Mouse (Mus musculus): ENCODE data around the gene Capza2. TPM values are rescaled to one million over a fixed set of nuclear protein-coding genes. Genes with fewer than 3 reads are reported as not detected.

The Capza2 gene
- polyA plus RNA-seq, 1 experiment from 2014 or later, result 97.5 TPM

DNA sequence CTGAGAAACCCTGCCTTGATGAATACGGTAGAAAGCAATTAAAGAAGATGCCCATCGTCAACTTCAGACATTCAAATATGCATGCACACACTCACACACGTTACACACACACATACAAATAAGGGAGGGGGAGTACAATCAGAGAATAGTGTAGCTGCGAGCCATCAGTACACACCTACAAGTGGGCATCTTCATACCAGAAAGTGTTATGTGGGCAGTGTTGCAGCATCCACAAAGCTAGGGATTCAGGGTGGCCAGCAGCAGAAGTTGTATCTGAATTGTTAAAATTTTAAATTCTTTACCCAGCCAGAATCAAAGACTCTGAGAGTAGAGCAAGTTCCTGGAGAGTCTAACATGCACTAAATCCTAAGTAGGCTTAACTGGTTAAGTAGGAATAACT is 15.2 kb upstream of the Capza2 start:
- DNase-seq (no peak), ATAC-seq (ENCODE audit: low read depth) (no peak)
- no peak overlapping the region for H3K4me3 ChIP-seq (replicated peaks)
- H3K4me1 ChIP-seq (replicated peaks), result no peaks in the 10 kb centered on the region
- H3K4me2 ChIP-seq, result no peak overlapping the region
- no peak overlapping the region for H3K9ac ChIP-seq
- no peaks in the 10 kb centered on the region for H3K36me3 ChIP-seq
- no peaks in the 10 kb centered on the region for H3K27me3 ChIP-seq
- WGBS (ENCODE audit: insufficient replicate concordance), result 59% methylated on average over 4 of the region's 4 CpGs
- no peaks in the 10 kb centered on the region for H3K9me3 ChIP-seq (replicated peaks)
- H3K27ac ChIP-seq, result no peak overlapping the region

DNA sequence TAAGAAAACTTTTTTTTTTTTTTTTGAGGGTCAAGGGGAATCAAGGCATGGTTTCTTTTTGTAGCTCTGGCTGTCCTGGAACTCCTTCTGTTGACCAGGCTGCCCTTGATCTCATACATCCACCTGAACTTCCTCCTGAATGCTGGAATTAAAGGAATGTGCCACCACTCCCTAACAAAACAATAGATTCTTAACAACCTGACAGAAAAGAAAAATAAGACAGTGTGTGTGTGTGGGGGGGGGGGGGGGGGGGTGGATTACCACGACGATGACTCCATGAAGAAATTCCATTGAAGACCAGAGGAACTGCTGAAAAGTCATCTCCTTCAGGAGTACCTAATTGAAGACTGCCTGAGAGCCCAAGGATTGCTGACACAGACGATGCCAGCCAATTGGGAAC is 14.6 kb upstream of the Capza2 start:
- Histone ChIP-seq H3K27ac (no peak overlapping the region), H3K4me2 (no peak overlapping the region), H3K9me3 (replicated peaks) (no peaks in the 10 kb centered on the region), H3K36me3 (no peaks in the 10 kb centered on the region), H3K4me3 (replicated peaks) (no peak overlapping the region), H3K9ac (no peak overlapping the region), H3K27me3 (no peaks in the 10 kb centered on the region), H3K4me1 (replicated peaks) (no peaks in the 10 kb centered on the region)
- DNase-seq (no peak), ATAC-seq (ENCODE audit: low read depth) (no peak)
- WGBS (ENCODE audit: insufficient replicate concordance), result 59% methylated on average over 1 of the region's 3 CpGs

DNA sequence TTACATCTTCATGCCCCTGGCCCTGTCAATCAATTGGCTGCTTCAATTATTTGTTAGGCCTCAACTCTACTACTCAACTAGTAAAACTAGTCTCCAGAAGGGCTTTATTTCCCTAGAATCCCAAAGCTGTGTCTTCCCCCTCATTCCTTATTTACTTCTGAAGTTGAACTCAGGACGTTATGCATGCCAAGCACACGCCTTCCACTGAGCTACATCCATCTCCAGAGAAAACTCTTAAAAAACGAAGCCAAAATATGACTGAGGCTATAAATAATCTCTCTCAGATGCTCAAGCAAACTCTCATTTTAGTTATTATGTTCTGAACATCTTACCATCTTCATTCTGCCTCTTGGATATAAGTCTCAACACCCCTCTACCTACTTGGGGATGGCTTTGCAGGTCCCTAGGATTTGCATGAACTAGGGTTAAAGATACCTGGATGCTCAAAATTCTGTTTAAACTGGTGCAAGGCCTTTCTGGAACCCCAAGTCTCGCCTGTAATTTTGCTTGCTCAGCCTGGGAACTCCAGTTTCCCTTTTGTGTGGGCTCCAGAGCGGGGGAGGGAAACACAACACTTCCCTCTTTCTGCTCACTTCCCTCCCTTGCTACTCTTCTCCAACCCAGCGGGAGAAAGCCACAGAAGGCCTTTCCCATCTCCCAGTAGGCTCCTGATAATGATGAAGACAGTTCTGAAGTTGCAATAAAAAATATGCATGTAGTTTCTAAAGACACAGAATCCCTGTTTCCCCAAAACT is 7.2 kb upstream of the Capza2 start:
- H3K27ac ChIP-seq, result 0 out of 2 replicates have a peak overlapping the region, but pooled peaks have one; percentile 2
- H3K9ac ChIP-seq, result no peak overlapping the region
- WGBS (ENCODE audit: insufficient replicate concordance), result 43% methylated on average over 6 of the region's 6 CpGs
- ATAC-seq (ENCODE audit: low read depth), result no peak
- no peak for DNase-seq
- no peaks in the 10 kb centered on the region for H3K9me3 ChIP-seq (replicated peaks)
- H3K27me3 ChIP-seq, result no peaks in the 10 kb centered on the region
- no peak overlapping the region for H3K4me2 ChIP-seq
- H3K4me1 ChIP-seq (replicated peaks), result peaks cover 7% of the 10 kb centered on the region; the same call in 1 of the 2 replicates
- no peaks in the 10 kb centered on the region for H3K36me3 ChIP-seq
- H3K4me3 ChIP-seq (replicated peaks), result no peak overlapping the region

DNA sequence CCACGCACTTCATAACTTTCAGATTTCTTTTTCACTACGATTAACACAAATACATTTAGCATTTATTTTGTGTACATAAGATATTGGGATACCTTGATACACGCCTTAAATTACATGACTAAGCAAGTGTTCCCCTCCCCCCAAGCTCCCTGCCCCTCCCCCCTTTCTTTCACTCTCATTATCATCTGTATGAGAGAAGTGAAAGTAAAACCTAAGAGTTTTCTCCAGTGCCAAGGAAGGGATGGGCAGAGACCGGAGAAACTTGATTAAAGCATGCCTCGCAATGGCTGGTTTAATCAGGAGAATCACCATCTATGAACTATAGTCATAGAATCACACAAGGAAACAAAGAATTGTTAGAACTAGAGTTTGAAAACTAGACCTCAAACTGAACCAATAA is 6.3 kb upstream of the Capza2 start:
- Histone ChIP-seq H3K27ac (no peak overlapping the region), H3K36me3 (no peaks in the 10 kb centered on the region)

DNA sequence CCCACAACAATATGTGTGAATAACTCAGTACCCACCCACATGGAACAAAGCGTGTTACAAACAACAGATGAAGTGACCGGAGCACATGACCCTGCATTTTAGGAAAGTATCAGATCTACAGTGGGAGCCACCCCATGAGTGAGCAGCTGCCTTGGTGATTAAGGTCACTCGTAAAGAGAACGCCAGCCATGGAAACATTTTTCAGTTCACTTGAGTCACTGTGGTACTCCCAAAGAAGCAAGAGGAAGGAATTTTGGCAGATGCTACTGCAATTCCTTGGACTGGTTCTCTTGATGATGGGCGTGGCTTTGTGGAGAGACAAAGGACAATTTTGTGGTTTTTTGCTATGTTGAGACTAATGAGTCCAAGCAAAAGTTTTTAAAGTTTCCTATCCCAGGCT is 4.4 kb upstream of the Capza2 start:
- WGBS (ENCODE audit: insufficient replicate concordance), result 64% methylated on average over 5 of the region's 5 CpGs
- Histone ChIP-seq H3K27ac (no peak overlapping the region), H3K27me3 (no peaks in the 10 kb centered on the region), H3K36me3 (no peaks in the 10 kb centered on the region), H3K4me2 (no peak overlapping the region), H3K9ac (no peak overlapping the region), H3K4me3 (replicated peaks) (no peak overlapping the region), H3K4me1 (replicated peaks) (peaks cover 23% of the 10 kb centered on the region), H3K9me3 (replicated peaks) (no peaks in the 10 kb centered on the region)
- DNase-seq (no peak), ATAC-seq (ENCODE audit: low read depth) (no peak)

More for the DNA sequence above, 6.3 kb upstream of the Capza2 start:
- no peak for ATAC-seq (ENCODE audit: low read depth)
- no peak overlapping the region for H3K9ac ChIP-seq
- H3K9me3 ChIP-seq (replicated peaks), result no peaks in the 10 kb centered on the region
- H3K4me2 ChIP-seq, result 0 out of 2 replicates have a peak overlapping the region, but pooled peaks have one; percentile 2
- peaks cover 10% of the 10 kb centered on the region; the same call in 1 of the 2 replicates for H3K4me1 ChIP-seq (replicated peaks)
- DNase-seq, result no peak
- WGBS (ENCODE audit: insufficient replicate concordance), result 56% methylated on average over 5 of the region's 5 CpGs
- no peaks in the 10 kb centered on the region for H3K27me3 ChIP-seq
- no peak overlapping the region for H3K4me3 ChIP-seq (replicated peaks)

DNA sequence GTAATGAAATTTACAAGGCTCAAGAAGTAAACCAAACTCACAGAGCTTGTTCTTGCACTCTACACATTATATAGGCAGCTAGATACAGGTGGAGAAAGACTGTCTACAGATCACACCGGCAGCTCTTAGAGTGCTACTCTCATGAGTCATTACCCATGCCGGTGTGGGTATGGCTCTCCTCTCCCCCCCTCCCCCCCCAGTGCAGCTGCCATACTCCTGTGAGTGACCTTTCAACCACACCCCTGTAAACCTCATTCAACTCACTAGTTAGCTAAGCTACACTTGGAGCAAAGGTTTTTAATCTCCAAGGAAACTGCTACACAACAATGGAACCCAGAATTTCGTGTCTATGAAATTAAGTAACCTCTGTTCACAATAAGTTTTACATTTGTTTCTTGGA is 2.2 kb upstream of the Capza2 start:
- no peak for DNase-seq
- no peak for ATAC-seq (ENCODE audit: low read depth)
- H3K36me3 ChIP-seq, result no peaks in the 10 kb centered on the region
- H3K27ac ChIP-seq, result no peak overlapping the region
- H3K27me3 ChIP-seq, result no peaks in the 10 kb centered on the region
- H3K9me3 ChIP-seq (replicated peaks), result no peaks in the 10 kb centered on the region
- WGBS (ENCODE audit: insufficient replicate concordance), result 28% methylated on average over 3 of the region's 3 CpGs
- no peak overlapping the region for H3K9ac ChIP-seq
- H3K4me2 ChIP-seq, result no peak overlapping the region
- H3K4me3 ChIP-seq (replicated peaks), result no peak overlapping the region
- peaks cover 31% of the 10 kb centered on the region for H3K4me1 ChIP-seq (replicated peaks)

DNA sequence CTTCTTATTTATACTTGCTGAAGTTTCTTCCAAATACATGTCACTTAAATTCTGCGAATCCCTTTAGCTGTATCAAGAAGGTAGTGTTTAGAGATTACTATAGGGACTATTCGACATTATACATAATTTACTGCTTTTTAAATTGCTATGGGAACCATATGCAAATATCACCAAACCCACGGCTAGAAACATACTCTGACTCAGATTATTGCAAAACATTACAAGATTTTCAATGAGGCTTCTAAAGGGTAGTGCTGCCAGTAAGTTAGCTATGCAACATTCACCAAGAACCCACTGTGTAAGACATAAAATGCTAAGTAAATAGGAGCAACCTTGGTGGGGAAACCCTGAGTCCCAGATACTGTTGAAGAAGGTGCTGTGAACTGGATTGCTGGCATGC is 1.0 kb upstream of the Capza2 start:
- Histone ChIP-seq H3K27me3 (no peaks in the 10 kb centered on the region), H3K27ac (peak overlapping the region; percentile 47; the same call in 1 of the 2 replicates)
- ATAC-seq (ENCODE audit: low read depth), result no peak

DNA sequence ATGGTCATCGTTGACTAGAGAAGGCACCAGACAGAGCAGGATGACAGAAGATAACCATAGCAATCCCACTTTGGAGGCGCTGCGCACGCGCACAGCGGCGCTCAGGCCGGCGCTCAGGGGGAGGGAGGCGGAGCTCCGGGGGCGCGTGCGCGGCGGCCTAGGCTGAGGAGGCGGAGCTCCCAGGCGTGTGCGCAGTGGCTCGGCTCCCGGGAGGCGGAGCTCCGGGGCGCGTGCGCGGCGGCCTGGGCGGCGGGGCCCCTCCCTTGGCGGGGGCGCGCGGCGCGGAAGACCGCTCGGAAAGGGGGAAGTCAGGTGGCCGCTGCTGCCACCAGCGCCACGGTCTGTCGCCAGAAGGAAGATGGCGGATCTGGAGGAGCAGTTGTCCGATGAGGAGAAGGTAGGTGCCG is 733 bp downstream of the Capza2 start:
- under 1% methylated on average over 38 of the region's 45 CpGs for WGBS (ENCODE audit: insufficient replicate concordance)
- ATAC-seq (ENCODE audit: low read depth), result peak; percentile 94

More for the DNA sequence above, 1.0 kb upstream of the Capza2 start:
- no peak for DNase-seq
- Histone ChIP-seq H3K4me2 (peak overlapping the region; percentile 13), H3K36me3 (0 out of 2 replicates have a peak, but pooled peaks cover under 1% of the 10 kb centered on the region), H3K4me3 (replicated peaks) (no peak overlapping the region), H3K9me3 (replicated peaks) (no peaks in the 10 kb centered on the region), H3K4me1 (replicated peaks) (peaks cover 34% of the 10 kb centered on the region), H3K9ac (no peak overlapping the region)
- 61% methylated on average over 3 of the region's 3 CpGs for WGBS (ENCODE audit: insufficient replicate concordance)

DNA sequence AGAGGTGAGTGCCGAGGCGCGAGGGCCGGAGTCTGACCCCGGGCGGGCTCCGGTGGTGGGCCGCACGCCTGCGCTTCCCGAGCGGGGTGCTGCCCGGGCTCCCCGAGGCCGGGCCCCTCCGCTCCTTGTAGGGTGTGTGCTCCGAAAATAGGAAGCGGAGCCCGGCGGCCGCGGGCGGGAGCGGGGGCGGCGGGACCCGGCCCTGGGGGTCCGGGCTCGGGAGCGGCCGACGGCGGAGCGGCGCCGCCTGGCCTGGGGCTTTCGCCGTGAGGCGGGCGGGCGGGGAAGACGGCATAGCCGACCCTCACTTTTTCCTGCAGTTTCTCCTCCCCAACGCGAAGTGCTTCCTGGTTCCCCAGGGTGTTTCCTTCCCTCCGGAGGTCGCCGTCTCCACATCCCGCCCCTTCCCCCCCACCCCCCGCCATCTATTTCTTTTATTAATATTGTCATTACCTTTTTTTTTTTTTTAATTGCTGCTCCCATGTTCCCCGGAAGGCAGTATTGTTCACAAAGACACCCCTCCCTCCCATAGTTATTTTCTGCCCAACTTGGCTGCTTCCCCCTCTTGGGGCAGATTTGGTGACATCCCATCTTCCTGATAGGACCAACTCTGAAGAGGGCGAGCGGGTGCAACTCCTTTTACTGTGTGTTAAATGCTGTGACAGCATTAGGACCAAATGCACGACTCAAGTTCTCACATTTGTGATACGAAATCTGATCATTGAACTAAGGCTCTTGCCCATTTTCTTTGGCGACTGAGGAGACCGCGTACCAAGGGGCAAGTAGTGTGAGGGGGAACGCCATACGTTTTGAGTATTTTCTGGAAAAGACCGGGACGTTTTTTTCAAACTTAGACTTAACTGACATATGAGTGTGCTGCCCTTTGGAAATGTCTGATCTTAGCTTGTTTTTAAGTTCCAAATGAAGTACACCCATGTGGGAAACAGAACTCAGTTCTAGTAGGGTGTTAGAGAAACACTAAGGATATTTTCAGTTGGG is 1.5 kb downstream of the Capza2 start:
- Histone ChIP-seq H3K36me3 (peaks cover 7% of the 10 kb centered on the region), H3K4me3 (replicated peaks) (peak overlapping the region; percentile 91), H3K4me2 (peak overlapping the region; percentile 82), H3K27ac (peak overlapping the region; percentile 91), H3K4me1 (replicated peaks) (peaks cover 36% of the 10 kb centered on the region), H3K9me3 (replicated peaks) (no peaks in the 10 kb centered on the region), H3K9ac (peak overlapping the region; percentile 96), H3K27me3 (no peaks in the 10 kb centered on the region)
- DNase-seq (peak; percentile 38), ATAC-seq (ENCODE audit: low read depth) (peak; percentile 83)
- under 1% methylated on average over 50 of the region's 62 CpGs for WGBS (ENCODE audit: insufficient replicate concordance)

More for the DNA sequence above, 733 bp downstream of the Capza2 start:
- DNase-seq, result peak; percentile 94
- peak overlapping the region; percentile 91 for H3K4me3 ChIP-seq (replicated peaks)
- no peaks in the 10 kb centered on the region for H3K27me3 ChIP-seq
- H3K36me3 ChIP-seq, result peaks cover 7% of the 10 kb centered on the region
- peak overlapping the region; percentile 96 for H3K9ac ChIP-seq
- peak overlapping the region; percentile 91 for H3K27ac ChIP-seq
- peaks cover 32% of the 10 kb centered on the region for H3K4me1 ChIP-seq (replicated peaks)
- H3K4me2 ChIP-seq, result peak overlapping the region; percentile 82
- H3K9me3 ChIP-seq (replicated peaks), result no peaks in the 10 kb centered on the region

DNA sequence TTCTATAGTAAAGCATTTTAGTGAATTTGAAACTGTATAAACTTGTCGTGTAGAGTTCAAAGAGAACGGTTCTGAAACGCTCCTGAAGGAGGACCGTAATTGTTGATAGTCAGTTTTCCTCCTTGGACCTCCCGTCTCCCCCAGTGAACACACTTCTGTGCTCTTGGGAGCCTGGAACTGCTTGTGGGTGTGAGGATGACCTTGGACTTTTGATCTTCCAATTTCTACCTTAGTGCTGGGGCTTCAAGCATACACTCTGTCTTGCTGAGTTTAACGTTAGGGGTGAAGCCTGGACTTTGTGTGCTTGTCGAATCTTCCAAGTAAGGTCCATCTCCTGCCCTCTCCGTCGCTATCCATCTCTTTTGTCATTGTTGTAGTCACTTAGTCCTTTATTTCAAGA is 4.0 kb downstream of the Capza2 start:
- no peak for DNase-seq
- WGBS (ENCODE audit: insufficient replicate concordance), result 89% methylated on average over 9 of the region's 9 CpGs
- Histone ChIP-seq H3K27me3 (no peaks in the 10 kb centered on the region), H3K9ac (no peak overlapping the region), H3K4me1 (replicated peaks) (peaks cover 49% of the 10 kb centered on the region), H3K9me3 (replicated peaks) (no peaks in the 10 kb centered on the region), H3K4me3 (replicated peaks) (no peak overlapping the region), H3K27ac (no peak overlapping the region), H3K4me2 (no peak overlapping the region), H3K36me3 (peaks cover 7% of the 10 kb centered on the region)
- no peak for ATAC-seq (ENCODE audit: low read depth)

DNA sequence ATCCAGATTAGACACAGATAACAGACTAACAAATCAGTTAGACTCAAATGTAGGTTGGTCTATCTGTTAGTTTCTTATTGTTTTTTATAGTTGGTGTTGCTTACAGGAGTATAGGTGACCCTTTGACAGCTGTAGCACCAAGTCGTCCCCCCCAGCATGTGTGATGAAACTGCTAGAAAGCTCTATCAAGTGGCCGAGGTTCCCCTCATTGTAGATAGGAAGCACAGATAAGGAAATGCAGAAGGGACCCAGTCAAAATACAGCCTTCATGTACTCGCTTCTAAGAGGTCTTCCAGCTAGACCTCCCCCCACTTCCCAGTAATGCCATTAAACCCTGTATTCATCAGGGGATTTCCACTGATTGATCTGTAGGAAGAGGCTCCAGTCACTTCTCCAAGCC is 6.7 kb downstream of the Capza2 start:
- DNase-seq (no peak), ATAC-seq (ENCODE audit: low read depth) (no peak)
- no peak overlapping the region for H3K4me2 ChIP-seq
- H3K36me3 ChIP-seq, result peaks cover 7% of the 10 kb centered on the region
- no peaks in the 10 kb centered on the region for H3K27me3 ChIP-seq
- H3K9me3 ChIP-seq (replicated peaks), result no peaks in the 10 kb centered on the region
- H3K4me3 ChIP-seq (replicated peaks), result no peak overlapping the region
- peaks cover 49% of the 10 kb centered on the region for H3K4me1 ChIP-seq (replicated peaks)
- H3K9ac ChIP-seq, result no peak overlapping the region
- H3K27ac ChIP-seq, result no peak overlapping the region
- WGBS (ENCODE audit: insufficient replicate concordance), result 24% methylated on average over 3 of the region's 3 CpGs

Data from liver, embryonic 13.5 days (tissue).